Mouse (Mus musculus): ENCODE measurements around the gene Cd3d. TPM values are rescaled to one million over a fixed set of nuclear protein-coding genes. Genes with fewer than 3 reads are reported as not detected.

Gene Cd3d
- polyA plus RNA-seq, 1 experiment from 2014 or later = not detected

- 50% methylated on average over 6 of the region's 6 CpGs for WGBS (ENCODE audit: insufficient replicate concordance)
- Histone ChIP-seq H3K4me2 (no peak overlapping the region), H3K36me3 (no peaks in the 10 kb centered on the region), H3K27ac (no peak overlapping the region), H3K9ac (no peak overlapping the region), H3K9me3 (replicated peaks) (no peaks in the 10 kb centered on the region), H3K27me3 (peaks cover 23% of the 10 kb centered on the region), H3K4me1 (replicated peaks) (peaks cover 10% of the 10 kb centered on the region), H3K4me3 (replicated peaks) (no peak overlapping the region)
- no peak for ATAC-seq (ENCODE audit: low read depth)
- DNase-seq = no peak
Observed at GRCm38 (mm10) chr9:44977813-44978212, 3.8 kb upstream of the Cd3d start.

- H3K27ac ChIP-seq = no peak overlapping the region
- no peak overlapping the region for H3K4me2 ChIP-seq
- H3K4me1 ChIP-seq (replicated peaks) = peaks cover 10% of the 10 kb centered on the region
- no peaks in the 10 kb centered on the region for H3K36me3 ChIP-seq
- ATAC-seq (ENCODE audit: low read depth) = no peak
- H3K27me3 ChIP-seq = 0 out of 2 replicates have a peak, but pooled peaks cover 4% of the 10 kb centered on the region
- no peak for DNase-seq
- no peaks in the 10 kb centered on the region for H3K9me3 ChIP-seq (replicated peaks)
- 61% methylated on average over 7 of the region's 7 CpGs for WGBS (ENCODE audit: insufficient replicate concordance)
- no peak overlapping the region for H3K4me3 ChIP-seq (replicated peaks)
- H3K9ac ChIP-seq = no peak overlapping the region
Observed at GRCm38 (mm10) chr9:44979806-44980205, 1.8 kb upstream of the Cd3d start.

GRCm38 (mm10) chr9:44980242-44980641 is 1.3 kb upstream of the Cd3d start, which contains the start of gene Cd3g:
TSS of gene Cd3g (minus strand) at chr9:44980431.
- Histone ChIP-seq H3K9me3 (replicated peaks) (no peaks in the 10 kb centered on the region), H3K4me3 (replicated peaks) (no peak within 1 kb of the TSS), H3K4me1 (replicated peaks) (peaks cover 10% of the 10 kb centered on the region), H3K36me3 (no peaks in the 10 kb centered on the region), H3K27me3 (0 out of 2 replicates have a peak, but pooled peaks cover 4% of the 10 kb centered on the region), H3K27ac (no peak within 1 kb of the TSS), H3K9ac (no peak within 1 kb of the TSS), H3K4me2 (no peak within 1 kb of the TSS)
- WGBS (ENCODE audit: insufficient replicate concordance) = 45% methylated on average over 3 of the region's 3 CpGs
- ATAC-seq (ENCODE audit: low read depth) = peak; percentile 73
- DNase-seq = no peak

- 0 out of 2 replicates have a peak, but pooled peaks cover 4% of the 10 kb centered on the region for H3K27me3 ChIP-seq
- H3K9me3 ChIP-seq (replicated peaks) = no peaks in the 10 kb centered on the region
- ATAC-seq (ENCODE audit: low read depth) (no peak), DNase-seq (no peak)
- peaks cover 10% of the 10 kb centered on the region for H3K4me1 ChIP-seq (replicated peaks)
- 75% methylated on average over 2 of the region's 2 CpGs for WGBS (ENCODE audit: insufficient replicate concordance)
- H3K9ac ChIP-seq = no peak overlapping the region
- no peak overlapping the region for H3K27ac ChIP-seq
- no peak overlapping the region for H3K4me3 ChIP-seq (replicated peaks)
- no peaks in the 10 kb centered on the region for H3K36me3 ChIP-seq
- no peak overlapping the region for H3K4me2 ChIP-seq
Observed at GRCm38 (mm10) chr9:44981104-44981503, 482 bp upstream of the Cd3d start.

- H3K4me1 ChIP-seq (replicated peaks) = peaks cover 10% of the 10 kb centered on the region
- 75% methylated on average over 8 of the region's 8 CpGs for WGBS (ENCODE audit: insufficient replicate concordance)
- no peaks in the 10 kb centered on the region for H3K36me3 ChIP-seq
- H3K27me3 ChIP-seq = no peaks in the 10 kb centered on the region
- no peak overlapping the region for H3K27ac ChIP-seq
- DNase-seq = no peak
- H3K9me3 ChIP-seq (replicated peaks) = no peaks in the 10 kb centered on the region
- no peak overlapping the region for H3K4me3 ChIP-seq (replicated peaks)
- ATAC-seq (ENCODE audit: low read depth) = no peak
- H3K9ac ChIP-seq = no peak overlapping the region
- H3K4me2 ChIP-seq = no peak overlapping the region
Observed at GRCm38 (mm10) chr9:44982081-44982480, 495 bp downstream of the Cd3d start.

- H3K27me3 ChIP-seq = no peaks in the 10 kb centered on the region
- no peak for DNase-seq
- H3K4me1 ChIP-seq (replicated peaks) = peaks cover 10% of the 10 kb centered on the region
- WGBS (ENCODE audit: insufficient replicate concordance) = 73% methylated on average over 3 of the region's 3 CpGs
- H3K27ac ChIP-seq = no peak overlapping the region
- ATAC-seq (ENCODE audit: low read depth) = no peak
- H3K9ac ChIP-seq = no peak overlapping the region
- no peak overlapping the region for H3K4me2 ChIP-seq
- no peaks in the 10 kb centered on the region for H3K36me3 ChIP-seq
- no peak overlapping the region for H3K4me3 ChIP-seq (replicated peaks)
- no peaks in the 10 kb centered on the region for H3K9me3 ChIP-seq (replicated peaks)
Observed at GRCm38 (mm10) chr9:44982531-44982930, 945 bp downstream of the Cd3d start.

- H3K36me3 ChIP-seq = no peaks in the 10 kb centered on the region
- no peak overlapping the region for H3K4me2 ChIP-seq
- H3K9ac ChIP-seq = no peak overlapping the region
- no peaks in the 10 kb centered on the region for H3K9me3 ChIP-seq (replicated peaks)
- peaks cover 10% of the 10 kb centered on the region for H3K4me1 ChIP-seq (replicated peaks)
- H3K27ac ChIP-seq = no peak overlapping the region
- H3K27me3 ChIP-seq = no peaks in the 10 kb centered on the region
- H3K4me3 ChIP-seq (replicated peaks) = no peak overlapping the region
- DNase-seq = no peak
- 43% methylated on average over 2 of the region's 2 CpGs for WGBS (ENCODE audit: insufficient replicate concordance)
- ATAC-seq (ENCODE audit: low read depth) = no peak
Observed at GRCm38 (mm10) chr9:44983001-44983400, 1.4 kb downstream of the Cd3d start.

GRCm38 (mm10) chr9:44985721-44986161 is 4.2 kb downstream of the Cd3d start:
- DNase-seq (no peak), ATAC-seq (ENCODE audit: low read depth) (no peak)
- no peak overlapping the region for H3K27ac ChIP-seq
- H3K27me3 ChIP-seq = no peaks in the 10 kb centered on the region
- peak overlapping the region; percentile 22 for H3K4me3 ChIP-seq (replicated peaks)
- WGBS (ENCODE audit: insufficient replicate concordance) = 53% methylated on average over 3 of the region's 3 CpGs
- no peaks in the 10 kb centered on the region for H3K9me3 ChIP-seq (replicated peaks)
- H3K4me2 ChIP-seq = peak overlapping the region; percentile 41
- no peak overlapping the region for H3K9ac ChIP-seq
- H3K36me3 ChIP-seq = no peaks in the 10 kb centered on the region
- H3K4me1 ChIP-seq (replicated peaks) = no peaks in the 10 kb centered on the region

GRCm38 (mm10) chr9:44986242-44986781 is 4.7 kb downstream of the Cd3d start:
- Histone ChIP-seq H3K9ac (no peak overlapping the region), H3K27ac (no peak overlapping the region), H3K27me3 (no peaks in the 10 kb centered on the region), H3K36me3 (no peaks in the 10 kb centered on the region), H3K4me1 (replicated peaks) (no peaks in the 10 kb centered on the region), H3K4me3 (replicated peaks) (peak overlapping the region; percentile 22), H3K9me3 (replicated peaks) (no peaks in the 10 kb centered on the region), H3K4me2 (peak overlapping the region; percentile 41)
- ATAC-seq (ENCODE audit: low read depth) (peak; percentile 62), DNase-seq (peak; percentile 7)
- 8% methylated on average over 14 of the region's 14 CpGs for WGBS (ENCODE audit: insufficient replicate concordance)

GRCm38 (mm10) chr9:44986976-44987375 is 5.4 kb downstream of the Cd3d start:
- Histone ChIP-seq H3K9me3 (replicated peaks) (no peaks in the 10 kb centered on the region), H3K4me1 (replicated peaks) (no peaks in the 10 kb centered on the region), H3K4me2 (no peak overlapping the region), H3K27me3 (no peaks in the 10 kb centered on the region), H3K27ac (no peak overlapping the region), H3K36me3 (no peaks in the 10 kb centered on the region), H3K9ac (no peak overlapping the region), H3K4me3 (replicated peaks) (no peak overlapping the region)
- ATAC-seq (ENCODE audit: low read depth) = no peak
- WGBS (ENCODE audit: insufficient replicate concordance) = 40% methylated on average over 5 of the region's 5 CpGs
- DNase-seq = no peak

- 63% methylated on average over 2 of the region's 2 CpGs for WGBS (ENCODE audit: insufficient replicate concordance)
- no peak for DNase-seq
- H3K36me3 ChIP-seq = no peaks in the 10 kb centered on the region
- H3K4me2 ChIP-seq = no peak overlapping the region
- no peaks in the 10 kb centered on the region for H3K27me3 ChIP-seq
- H3K9me3 ChIP-seq (replicated peaks) = no peaks in the 10 kb centered on the region
- no peak overlapping the region for H3K4me3 ChIP-seq (replicated peaks)
- no peaks in the 10 kb centered on the region for H3K4me1 ChIP-seq (replicated peaks)
- no peak overlapping the region for H3K27ac ChIP-seq
- H3K9ac ChIP-seq = no peak overlapping the region
- ATAC-seq (ENCODE audit: low read depth) = no peak
Observed at GRCm38 (mm10) chr9:44991821-44992220, 10.2 kb downstream of the Cd3d start.

GRCm38 (mm10) chr9:44992271-44992670 is 10.7 kb downstream of the Cd3d start:
- ATAC-seq (ENCODE audit: low read depth) = no peak
- no peak for DNase-seq

More at GRCm38 (mm10) chr9:44992271-44992670, 10.7 kb downstream of the Cd3d start:
- no peaks in the 10 kb centered on the region for H3K36me3 ChIP-seq
- no peak overlapping the region for H3K9ac ChIP-seq
- no peaks in the 10 kb centered on the region for H3K4me1 ChIP-seq (replicated peaks)
- no peaks in the 10 kb centered on the region for H3K9me3 ChIP-seq (replicated peaks)
- H3K27ac ChIP-seq = no peak overlapping the region
- no peak overlapping the region for H3K4me2 ChIP-seq
- no peaks in the 10 kb centered on the region for H3K27me3 ChIP-seq
- no peak overlapping the region for H3K4me3 ChIP-seq (replicated peaks)

Data from liver, embryonic 13.5 days (tissue).